Mouse (Mus musculus) megakaryocyte, embryonic 14.5 days (primary cell): ENCODE measurements around the gene Slc41a2.

Experiments used
- FLI1 ChIP-seq: IDR thresholded peaks from 2 replicates; pipeline ENCODE4 v1.6.1; 2012; ENCODE audit warnings: low read length, inconsistent platforms, mixed read lengths
- GATA1 ChIP-seq: IDR thresholded peaks from 3 replicates; pipeline ENCODE4 v1.6.1; 2012; ENCODE audit warnings: mixed read lengths, low read length, inconsistent platforms, borderline replicate concordance

DNA sequence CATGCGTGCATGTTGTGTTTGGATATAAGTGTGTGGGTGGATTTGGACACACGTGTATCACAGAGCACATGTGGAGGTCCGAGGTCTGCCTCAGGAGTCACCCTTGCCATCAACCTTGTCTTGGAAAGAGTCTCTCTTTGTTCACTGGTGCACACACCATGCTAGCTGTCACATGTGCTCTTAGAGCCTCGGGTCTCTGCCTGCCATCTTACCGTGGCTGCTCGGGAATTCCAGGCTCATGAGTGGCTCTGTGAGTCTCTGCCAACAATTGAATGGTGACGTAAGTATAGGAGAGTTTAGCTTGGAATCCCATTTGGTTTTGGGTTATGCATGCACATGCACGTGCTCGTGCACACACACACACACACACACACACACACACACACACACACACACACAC lies 138.4 kb downstream of the Slc41a2 start:
- TF ChIP-seq GATA1, result no peak
- TF ChIP-seq FLI1, result no peak
